Mouse (Mus musculus) left cerebral cortex, postnatal 36 days (tissue): Measurements from ENCODE around the gene Ube4b. TPM values are rescaled to one million over a fixed set of nuclear protein-coding genes. Genes with fewer than 3 reads are reported as not detected.
"Not testable (repeated sequence)": the region's sequence is repeated elsewhere in the genome, so short reads cannot be mapped to it uniquely, and the experiment has no call there.

ENCODE experiments used
- DNase-seq, 2 experiments: peaks; one replicate each; pipeline ENCODE4 v3.0.0; 2021 to 2022; ENCODE audit warnings: low spot score in 2 of 2, mixed read lengths in 1 of 2
- intact Hi-C: fragments of 180-260 bp; cut with DNase I; formaldehyde crosslinking; loops from one replicate; pipeline ENCODE4 v1.15.1; 2025
- total RNA-seq, 2 experiments: library from RNA; stranded (reverse); gene quantifications; 2 replicates each; pipeline ENCODE4 v1.2.3; 2021

Ube4b gene
- total RNA-seq, 2 experiments from 2014 or later = 106 to 113 TPM

DNA sequence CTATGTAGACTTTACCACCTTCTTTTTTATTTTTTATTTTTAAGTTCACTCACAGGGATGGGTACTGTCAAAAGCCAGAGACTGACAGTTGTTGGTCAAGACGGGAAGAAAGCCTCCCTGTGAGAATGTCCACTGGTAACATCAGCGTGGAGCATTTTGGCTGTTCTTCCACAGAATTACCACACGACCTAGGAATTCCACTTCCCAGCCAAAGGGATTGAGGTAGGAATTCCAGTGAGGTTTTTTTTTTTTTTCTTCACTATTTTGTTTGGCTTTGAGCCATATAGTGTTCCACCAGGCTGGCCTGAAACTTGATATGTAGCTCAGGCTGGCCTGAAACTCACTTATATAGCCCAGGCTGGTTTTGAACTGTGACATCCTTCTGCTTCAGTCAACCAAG lies 15.9 kb upstream of the Ube4b start:
- intact Hi-C loops = no loop called here
- no peak for DNase-seq

DNA sequence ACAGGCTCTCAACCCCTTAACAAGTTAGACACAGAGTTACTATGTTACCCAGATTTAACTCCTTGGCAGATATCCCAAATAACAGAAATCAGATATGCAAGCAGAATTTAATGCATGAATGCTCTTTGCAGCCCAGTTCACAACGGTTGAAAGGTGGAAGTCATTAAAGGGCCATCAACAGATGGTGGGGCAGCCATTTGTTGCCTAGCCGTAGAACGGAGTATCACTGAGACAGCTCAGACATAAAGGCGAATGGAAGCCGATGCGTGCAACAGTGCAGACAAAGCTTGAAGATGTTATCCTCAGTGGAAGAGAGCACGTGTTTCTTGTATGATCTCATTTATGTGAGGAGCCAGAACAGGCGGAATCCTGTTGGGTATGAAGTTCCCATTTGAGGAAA lies 14.0 kb upstream of the Ube4b start:
- intact Hi-C loops = loop anchor here (1.0 kb wide), 1 partner anchor 8 kb away; no protein-coding TSS in a partner anchor

DNA sequence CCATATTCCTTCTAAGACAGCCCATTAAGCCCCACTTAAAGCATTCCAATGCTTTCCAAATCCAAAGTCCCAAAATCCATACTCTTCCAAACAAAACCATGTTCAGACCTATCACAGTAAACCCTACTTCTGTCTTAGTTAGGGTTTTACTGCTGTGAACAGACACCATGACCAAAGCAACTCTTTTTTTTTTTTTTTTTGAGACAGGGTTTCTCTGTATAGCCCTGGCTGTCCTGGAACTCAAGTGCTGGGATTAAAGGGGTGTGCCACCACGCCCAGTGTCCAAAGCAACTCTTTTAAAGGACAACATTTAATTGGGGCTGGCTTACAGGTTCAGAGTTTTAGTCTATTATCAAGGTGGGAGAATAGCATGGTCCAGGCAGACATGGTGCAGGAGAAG lies 5.3 kb upstream of the Ube4b start:
- intact Hi-C loops = loop anchor here (1.0 kb wide), 1 partner anchor 8 kb away; no protein-coding TSS in a partner anchor
- not testable (repeated sequence) for DNase-seq

More for the DNA sequence above, 14.0 kb upstream of the Ube4b start:
- DNase-seq = no peak

DNA sequence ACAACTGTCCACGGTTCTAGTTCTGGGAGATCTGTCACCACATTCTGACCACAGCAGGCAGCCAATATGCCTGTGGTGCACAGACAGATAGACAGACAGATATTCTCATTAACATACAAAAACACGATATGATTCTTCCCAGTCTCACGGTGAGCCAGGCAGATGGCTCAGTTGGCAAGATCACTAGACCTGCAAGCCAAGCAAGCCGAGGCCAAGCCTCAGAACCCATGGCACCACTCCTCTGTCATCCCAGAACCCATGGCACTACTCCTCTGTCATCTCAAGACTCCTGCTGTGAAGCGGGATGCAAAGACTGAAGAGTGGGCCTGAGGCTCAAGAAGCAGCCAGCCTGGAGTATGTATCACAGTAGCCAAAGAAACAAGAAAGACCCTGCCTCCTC lies 3.0 kb upstream of the Ube4b start:
- DNase-seq = no peak
- intact Hi-C loops = loop anchor here (5.0 kb wide), 1 partner anchor 52 kb away; no protein-coding TSS in a partner anchor

GRCm38 (mm10) chr4:149425801-149426292 lies 702 bp downstream of the Ube4b start:
- DNase-seq = no peak
- intact Hi-C loops = loop anchor here (5.0 kb wide), 1 partner anchor 49 kb away; no protein-coding TSS in a partner anchor

- DNase-seq = no peak
- intact Hi-C loops = loop anchor here (5.0 kb wide), 1 partner anchor 47 kb away; no protein-coding TSS in a partner anchor
These were observed 1.8 kb downstream of the Ube4b start for GRCm38 (mm10) chr4:149424755-149425154.

GRCm38 (mm10) chr4:149417854-149418365 lies 8.6 kb downstream of the Ube4b start:
- no peak for DNase-seq
- intact Hi-C loops = no loop called here

- intact Hi-C loops = no loop called here
- DNase-seq = no peak
These were observed 9.6 kb downstream of the Ube4b start for GRCm38 (mm10) chr4:149416986-149417385.

- no peak for DNase-seq
- intact Hi-C loops = no loop called here
These were observed 10.1 kb downstream of the Ube4b start for GRCm38 (mm10) chr4:149416417-149416816.

DNA sequence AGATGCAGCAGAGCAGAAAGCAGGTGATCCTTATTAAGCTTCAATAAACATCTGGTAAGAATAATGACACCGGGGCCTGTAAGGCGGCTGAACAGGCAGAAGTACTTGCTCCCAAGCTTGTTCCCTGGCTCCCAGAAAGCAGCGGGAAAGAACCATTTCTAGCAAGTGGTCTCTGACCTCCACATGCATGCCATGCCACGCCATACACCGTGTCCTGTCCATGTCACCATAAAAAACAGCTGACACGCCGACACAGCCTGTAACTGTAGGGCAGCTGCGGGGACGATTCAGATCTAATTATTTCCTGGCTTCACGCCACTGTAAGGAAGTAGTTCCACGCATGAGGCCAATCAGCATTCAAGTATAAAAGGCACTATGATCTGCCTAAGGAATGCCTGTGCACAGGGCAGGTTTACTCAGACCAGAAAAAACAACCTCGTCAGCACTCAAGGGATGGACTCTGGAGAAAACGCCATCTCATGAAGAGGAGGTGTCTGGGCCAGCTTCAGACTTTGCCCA lies 10.8 kb downstream of the Ube4b start:
- intact Hi-C loops = no loop called here
- no peak for DNase-seq

- DNase-seq = no peak
- intact Hi-C loops = no loop called here
These were observed 12.3 kb downstream of the Ube4b start for GRCm38 (mm10) chr4:149414259-149414658.

GRCm38 (mm10) chr4:149409759-149410158 lies 16.8 kb downstream of the Ube4b start:
- no peak for DNase-seq
- intact Hi-C loops = no loop called here

DNA sequence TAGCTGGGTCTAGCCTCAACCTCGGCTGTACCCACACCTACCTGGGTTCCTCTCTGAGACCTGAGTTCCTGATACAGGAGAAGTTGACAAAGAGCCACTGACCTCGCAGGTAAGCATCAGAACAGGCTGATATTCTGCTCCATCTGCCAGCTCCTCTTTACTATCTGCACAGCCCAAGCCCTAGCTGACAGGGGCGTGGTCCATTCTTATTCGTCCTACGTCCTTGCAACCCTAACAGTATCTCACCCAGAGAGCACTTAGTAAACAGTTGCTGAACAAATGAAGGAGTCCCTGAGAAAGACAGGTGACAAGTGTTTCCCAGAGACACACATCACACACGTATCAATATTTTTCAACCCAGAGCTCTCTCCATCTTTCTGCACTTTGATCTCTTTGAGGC lies 18.2 kb downstream of the Ube4b start:
- no peak for DNase-seq
- intact Hi-C loops = no loop called here

GRCm38 (mm10) chr4:149407461-149407860 lies 19.1 kb downstream of the Ube4b start:
- intact Hi-C loops = no loop called here
- DNase-seq = no peak

- intact Hi-C loops = no loop called here
- no peak for DNase-seq
These were observed 20.7 kb downstream of the Ube4b start for GRCm38 (mm10) chr4:149405713-149406443.

DNA sequence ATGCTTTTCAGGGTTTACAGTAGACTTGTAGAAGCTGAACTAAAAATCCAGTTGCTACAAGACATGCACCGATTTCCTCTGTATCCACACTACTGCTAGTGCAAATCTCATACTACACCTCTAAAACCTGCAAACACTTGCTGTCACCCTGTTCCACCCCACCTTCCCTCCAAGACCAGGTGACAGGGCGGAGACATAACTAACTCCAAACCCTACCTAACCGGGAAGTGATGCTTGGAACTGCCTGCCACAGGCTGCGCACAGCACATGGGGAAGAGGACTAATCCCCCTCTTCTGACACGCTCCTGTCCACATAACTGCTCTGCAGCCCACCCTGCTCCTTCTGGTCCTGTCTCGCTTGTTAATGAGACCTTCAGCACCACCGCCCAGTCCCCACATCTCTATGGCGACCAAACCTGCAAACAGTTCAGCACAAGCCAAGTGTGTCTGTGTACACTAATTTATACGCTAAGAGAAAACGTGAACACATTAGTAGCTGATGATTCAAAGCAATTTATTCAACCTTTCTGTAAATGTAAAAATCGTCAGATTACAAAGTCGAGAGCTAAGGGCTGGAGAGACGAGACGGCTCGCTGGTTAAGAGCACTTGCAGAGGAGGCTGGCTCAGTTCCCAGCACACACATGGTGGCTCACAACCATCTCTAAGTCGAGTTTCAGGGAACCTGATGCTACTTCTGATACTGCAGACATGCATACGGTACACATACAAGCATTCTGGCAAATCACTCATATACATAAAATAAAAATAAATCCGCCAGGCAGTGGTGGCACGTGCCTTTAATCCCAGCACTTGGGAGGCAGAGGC lies 21.7 kb downstream of the Ube4b start:
- peak in 1 of 2 experiments; percentile 34 for DNase-seq

GRCm38 (mm10) chr4:149403037-149403436 lies 23.5 kb downstream of the Ube4b start:
- intact Hi-C loops = no loop called here
- DNase-seq = no peak

More for the DNA sequence above, 21.7 kb downstream of the Ube4b start:
- intact Hi-C loops = no loop called here

GRCm38 (mm10) chr4:149401591-149401982 lies 25.0 kb downstream of the Ube4b start:
- intact Hi-C loops = no loop called here
- DNase-seq = no peak

DNA sequence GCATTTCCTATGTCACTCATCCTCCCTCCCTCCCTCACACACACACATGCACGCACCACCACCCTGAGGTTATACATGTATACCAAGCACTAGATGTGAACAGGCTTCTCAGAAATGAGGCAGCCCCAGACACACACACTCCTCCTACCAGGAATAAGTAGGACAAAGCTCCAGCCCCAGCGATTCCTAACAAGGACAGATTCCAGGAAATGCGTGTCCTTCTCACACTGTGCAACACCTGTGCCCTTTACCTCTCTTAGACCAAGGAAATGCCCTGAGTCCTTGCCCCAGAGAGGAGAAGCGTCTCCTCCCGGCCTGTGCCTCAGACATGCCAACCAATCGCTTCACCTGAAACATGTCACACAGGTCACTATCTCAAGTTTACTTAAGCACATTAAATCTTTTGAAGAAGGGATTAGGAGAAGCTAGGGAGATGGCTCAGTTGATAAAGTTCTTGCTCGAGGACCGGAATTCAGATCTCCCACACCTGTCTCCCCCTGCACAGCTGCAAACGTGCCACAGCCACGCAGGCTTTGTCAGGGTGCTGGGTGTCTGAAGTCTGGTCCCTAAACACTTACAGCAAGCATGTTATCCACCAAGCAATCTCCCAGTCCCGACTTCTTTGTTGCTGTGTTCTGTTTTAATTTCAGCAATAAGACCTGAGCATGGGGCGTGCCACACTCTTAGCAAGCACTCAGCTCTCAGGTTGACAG lies 25.5 kb downstream of the Ube4b start:
- DNase-seq = no peak

More for the DNA sequence above, 25.5 kb downstream of the Ube4b start:
- intact Hi-C loops = no loop called here
